Mouse (Mus musculus) megakaryocyte, embryonic 14.5 days (primary cell): Measurements from ENCODE around the gene Cmah.

Source experiments
- FLI1 ChIP-seq: IDR thresholded peaks from 2 replicates; pipeline ENCODE4 v1.6.1; 2012; ENCODE audit warnings: low read length, inconsistent platforms, mixed read lengths
- GATA1 ChIP-seq: IDR thresholded peaks from 3 replicates; pipeline ENCODE4 v1.6.1; 2012; ENCODE audit warnings: mixed read lengths, low read length, inconsistent platforms, borderline replicate concordance

DNA sequence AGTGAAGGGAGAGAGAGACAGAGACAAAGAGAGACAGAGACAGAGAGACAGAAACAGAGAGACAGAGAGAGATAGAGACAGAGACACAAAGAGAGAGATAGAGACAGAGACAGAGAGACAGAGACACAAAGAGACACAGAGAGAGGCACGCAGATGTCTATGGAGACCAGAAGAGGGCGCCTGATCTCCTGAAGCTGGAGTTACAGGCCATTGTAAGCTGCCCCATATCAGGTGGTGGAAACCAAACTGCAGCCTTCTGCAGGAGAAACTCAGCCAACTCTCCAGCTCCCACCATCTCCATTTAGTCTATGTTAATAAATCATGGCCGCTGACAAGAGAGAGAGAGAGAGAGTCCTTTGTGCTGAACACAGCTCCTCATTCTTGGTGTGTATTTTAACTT is 172.3 kb downstream of the Cmah start:
- no peak for TF ChIP-seq GATA1
- TF ChIP-seq FLI1, result no peak
